Mouse (Mus musculus) frontal cortex, postnatal 25 days (tissue): ENCODE measurements around the gene Cnp.
A peak's percentile ranks its signal among the peaks of the same experiment; 100 is the strongest.
"Not testable (repeated sequence)": the region's sequence is repeated elsewhere in the genome, so short reads cannot be mapped to it uniquely, and the experiment has no call there.

Experiments
- DNase-seq, 2 experiments: peaks; one replicate each; pipeline ENCODE4 v3.0.0; 2022; ENCODE audit warnings: low spot score in 2 of 2

The Cnp gene

DNA sequence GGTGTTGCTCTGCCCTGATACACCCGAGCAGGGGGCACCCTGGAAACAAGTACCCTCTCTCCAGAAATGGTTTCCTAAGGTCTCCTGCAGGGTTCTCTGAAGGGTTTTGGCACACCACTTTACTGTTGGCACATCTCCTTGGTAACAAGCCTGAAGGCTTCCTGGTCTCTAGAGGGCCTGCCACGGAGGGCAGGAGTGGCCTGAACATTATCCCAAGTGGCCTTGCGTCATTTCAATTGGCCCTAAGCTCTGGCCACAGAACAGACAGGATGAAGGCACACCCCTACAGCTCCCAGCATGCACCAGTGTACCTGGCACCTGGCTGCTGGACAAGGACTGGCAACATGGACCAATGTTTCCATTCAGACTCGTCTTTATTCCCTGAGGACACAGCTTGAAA lies 21.9 kb upstream of the Cnp start:
- no peak for DNase-seq

GRCm38 (mm10) chr11:100555583-100555982 lies 19.1 kb upstream of the Cnp start:
- peak in 1 of 2 experiments; percentile 23 for DNase-seq

- no peak for DNase-seq
Measured at GRCm38 (mm10) chr11:100557563-100557962, 17.1 kb upstream of the Cnp start.

DNA sequence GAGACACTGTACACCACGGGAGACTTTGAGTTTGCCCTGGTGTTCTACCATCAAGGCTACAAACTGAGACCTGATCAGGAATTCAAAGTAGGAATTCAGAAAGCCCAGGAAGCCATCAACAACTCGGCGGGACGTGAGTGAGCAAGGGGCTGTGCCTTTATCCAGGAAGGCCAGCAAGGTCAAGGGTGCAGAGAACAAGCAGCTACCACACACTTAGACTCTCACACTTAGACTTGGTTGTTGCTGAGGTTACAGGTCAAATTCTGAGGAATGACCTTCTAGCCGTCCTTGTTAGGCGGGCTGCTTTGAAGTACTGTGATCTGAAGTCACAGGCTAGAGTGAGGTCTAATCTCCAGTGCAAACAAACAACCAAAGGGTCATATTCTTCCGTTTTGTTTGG lies 15.2 kb upstream of the Cnp start:
- no peak for DNase-seq

GRCm38 (mm10) chr11:100561748-100562147 lies 13.0 kb upstream of the Cnp start:
- DNase-seq, result no peak

- peak in 1 of 2 experiments; percentile 54 for DNase-seq
Measured at GRCm38 (mm10) chr11:100564297-100564696, 10.4 kb upstream of the Cnp start.

DNA sequence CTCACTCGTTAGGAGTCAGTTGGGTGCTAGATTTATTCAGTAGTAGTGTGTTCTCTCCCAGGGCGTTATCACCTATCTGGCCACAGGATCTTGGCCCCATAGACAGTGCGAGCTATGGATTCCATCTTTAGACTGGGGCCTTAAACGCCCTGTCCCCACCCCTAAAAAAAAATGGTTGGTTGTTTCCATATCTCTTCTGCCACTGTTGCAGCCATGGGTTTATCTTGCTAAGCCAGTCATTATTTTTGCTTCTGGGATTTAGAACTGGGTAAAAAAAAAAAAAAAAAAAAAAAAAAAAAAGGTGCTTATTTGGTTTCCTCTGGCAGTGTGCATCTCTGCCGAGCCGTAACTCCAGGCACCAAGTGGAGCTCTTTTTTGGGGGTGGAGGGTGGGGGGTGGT lies 10.0 kb upstream of the Cnp start:
- no peak for DNase-seq

- DNase-seq, result no peak
Measured at GRCm38 (mm10) chr11:100567229-100567628, 7.5 kb upstream of the Cnp start.

GRCm38 (mm10) chr11:100567815-100568245 lies 6.9 kb upstream of the Cnp start:
- no peak for DNase-seq

DNA sequence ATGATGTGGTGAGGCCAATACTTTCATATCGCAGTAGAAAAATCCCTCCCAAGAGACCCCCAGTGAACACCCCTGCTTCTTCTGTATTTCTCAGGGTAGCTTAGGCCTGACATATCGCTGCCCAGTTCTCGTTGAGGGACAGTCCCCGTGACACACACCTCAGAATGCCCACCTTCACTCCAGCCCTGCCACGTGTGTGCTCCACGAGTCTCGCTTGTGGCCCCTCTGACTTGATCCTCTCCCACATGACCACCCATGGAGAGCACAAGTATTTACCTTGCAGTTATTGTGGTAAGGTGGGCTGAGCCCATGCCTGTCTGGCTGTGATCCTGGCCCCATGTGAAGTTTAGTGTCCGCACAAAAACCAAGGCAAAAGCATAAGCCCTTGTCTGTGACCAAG lies 6.0 kb upstream of the Cnp start:
- no peak for DNase-seq

DNA sequence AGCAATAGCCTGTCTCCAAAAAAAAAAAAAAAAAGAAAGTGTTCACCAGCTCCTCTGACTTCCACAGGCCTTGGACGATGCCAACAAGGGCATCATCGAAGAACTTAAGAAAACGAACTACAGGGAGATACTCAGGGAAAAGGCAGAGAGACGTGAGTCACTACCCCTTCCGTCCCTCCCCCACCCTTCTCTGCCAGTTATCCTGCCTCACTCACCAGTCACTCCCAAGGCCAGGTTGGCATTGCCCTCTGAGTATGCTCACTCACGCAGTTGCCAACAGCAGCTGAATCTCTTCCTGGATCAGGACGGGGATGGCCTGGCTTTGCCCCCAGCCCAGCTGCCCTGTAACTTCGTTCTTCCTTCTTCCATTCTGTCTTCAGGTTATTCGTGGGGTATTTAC lies 4.9 kb upstream of the Cnp start:
- DNase-seq, result no peak

DNA sequence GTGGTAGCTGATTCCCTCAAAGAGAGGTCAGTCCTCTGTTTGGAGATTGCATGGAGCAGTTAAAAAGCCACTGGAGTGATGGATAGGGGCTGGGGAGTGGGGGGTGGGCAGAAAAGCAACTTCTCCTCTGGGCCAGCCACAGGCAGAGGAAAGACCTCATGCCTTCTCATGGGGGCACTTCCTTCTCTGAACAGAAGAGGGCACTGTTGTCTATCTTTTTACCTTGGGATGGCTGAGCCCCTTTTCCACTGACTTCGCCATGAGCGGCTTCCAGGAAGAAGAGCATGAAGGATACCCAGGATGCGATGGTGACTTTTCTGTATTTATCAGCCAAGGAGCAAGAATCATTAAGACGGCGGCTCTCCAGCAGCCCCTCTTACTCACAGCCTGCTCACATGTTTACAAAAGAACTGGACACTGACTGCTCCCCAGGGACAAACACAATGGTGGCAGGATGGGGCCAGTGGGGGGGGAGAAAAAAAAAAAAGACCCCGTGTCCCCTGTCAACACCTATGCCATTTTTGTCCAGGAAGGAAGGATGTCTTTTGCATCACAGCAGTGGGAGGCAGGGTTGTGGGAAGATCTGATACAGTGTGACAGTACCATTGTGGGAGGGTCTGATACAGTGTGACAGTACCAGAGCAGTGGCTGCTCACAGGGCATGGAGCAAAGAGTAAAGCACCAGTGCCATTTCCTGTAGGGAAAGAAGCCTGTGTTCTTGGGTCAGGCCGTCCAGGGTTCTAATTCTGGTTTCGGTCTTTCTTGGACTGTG lies 4.1 kb upstream of the Cnp start:
- peak; percentile 27 to 75 for DNase-seq

DNA sequence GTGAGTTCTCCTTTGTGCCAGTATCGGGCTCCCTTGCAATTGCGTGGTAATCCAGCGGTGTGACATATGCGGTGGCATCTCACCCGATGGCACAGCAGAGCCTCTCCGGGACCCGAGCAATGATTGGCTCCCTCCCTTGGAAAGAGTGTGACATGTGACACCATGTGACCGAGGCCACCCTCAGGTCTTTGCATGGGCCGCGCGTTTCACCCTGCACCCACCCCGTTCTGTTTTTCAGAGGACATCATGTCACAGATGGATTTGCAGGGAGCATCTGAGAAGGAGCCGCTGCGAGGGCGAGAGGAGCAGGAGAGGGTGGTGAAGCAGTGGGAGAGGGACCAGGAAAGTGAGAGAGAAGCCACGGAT lies 3.5 kb upstream of the Cnp start:
- peak in 1 of 2 experiments; percentile 34 for DNase-seq

- no peak for DNase-seq
Measured at GRCm38 (mm10) chr11:100574188-100574587, 516 bp upstream of the Cnp start.

GRCm38 (mm10) chr11:100575484-100575855 lies 766 bp downstream of the Cnp start:
- peak in 1 of 2 experiments; percentile 31 for DNase-seq

DNA sequence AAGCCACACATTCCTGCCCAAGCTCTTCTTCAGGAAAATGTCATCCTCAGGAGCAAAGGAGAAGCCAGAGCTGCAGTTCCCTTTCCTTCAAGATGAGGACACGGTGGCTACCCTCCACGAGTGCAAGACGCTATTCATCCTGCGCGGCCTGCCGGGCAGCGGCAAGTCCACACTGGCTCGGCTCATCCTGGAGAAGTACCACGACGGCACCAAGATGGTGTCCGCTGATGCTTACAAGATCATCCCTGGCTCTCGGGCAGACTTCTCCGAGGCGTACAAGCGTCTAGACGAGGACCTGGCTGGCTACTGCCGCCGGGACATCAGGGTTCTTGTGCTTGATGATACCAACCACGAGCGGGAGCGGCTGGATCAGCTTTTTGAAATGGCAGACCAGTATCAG lies 1.6 kb downstream of the Cnp start:
- no peak for DNase-seq

GRCm38 (mm10) chr11:100577852-100578599 lies 3.3 kb downstream of the Cnp start:
- DNase-seq, result no peak

DNA sequence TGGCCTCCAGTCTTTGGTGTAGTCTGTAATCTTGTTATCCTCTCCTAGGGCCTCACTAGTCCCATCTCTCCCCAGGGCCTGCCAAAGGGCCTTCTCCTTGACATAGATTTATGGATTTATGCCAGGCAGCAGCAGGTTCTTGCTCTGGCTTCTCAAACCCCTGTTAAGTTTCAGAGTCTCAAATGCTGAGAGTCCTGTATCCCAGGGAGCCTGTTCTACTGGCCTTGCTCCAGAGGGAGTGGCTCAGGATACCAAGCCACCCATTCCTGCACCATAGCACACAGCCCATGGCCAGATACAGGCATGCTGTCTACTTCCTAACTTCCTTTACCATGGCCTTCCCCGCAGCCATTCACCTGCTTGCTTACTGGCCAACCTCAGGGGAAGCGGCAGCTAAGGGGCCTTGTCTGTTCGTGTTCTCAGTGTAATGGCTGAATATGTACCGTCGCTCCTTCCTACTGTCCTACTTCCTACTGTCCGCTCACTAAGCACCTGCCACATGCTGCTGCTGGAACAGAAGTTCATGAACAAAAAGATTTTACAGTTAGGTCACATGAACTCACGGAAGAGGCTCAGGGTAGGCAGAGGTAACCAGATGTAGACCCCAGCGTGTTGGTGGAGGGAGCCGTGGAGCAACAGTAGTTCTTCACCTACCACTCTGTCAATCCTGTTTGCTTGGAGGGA lies 4.6 kb downstream of the Cnp start:
- no peak for DNase-seq

GRCm38 (mm10) chr11:100580275-100580674 lies 5.6 kb downstream of the Cnp start:
- DNase-seq, result no peak

DNA sequence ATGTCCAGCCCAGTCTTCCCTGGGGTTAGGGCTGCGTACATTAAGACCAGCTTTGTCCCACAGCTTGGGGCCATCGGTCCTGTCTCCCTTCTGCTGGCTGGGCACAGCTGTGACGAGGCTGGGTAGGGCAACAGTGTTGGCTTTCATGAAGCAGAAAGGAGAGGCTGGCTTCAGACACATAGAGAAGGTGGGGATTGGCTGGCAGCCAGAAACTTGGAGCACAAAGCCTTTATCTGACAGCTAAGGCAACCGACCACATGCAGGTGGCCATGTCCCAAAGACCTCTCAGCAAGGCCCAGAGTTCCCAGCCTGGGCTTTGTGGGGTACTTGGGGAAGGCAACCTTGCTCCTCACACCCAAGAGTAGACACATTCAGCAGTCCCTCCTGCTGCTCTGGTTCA lies 7.1 kb downstream of the Cnp start:
- no peak for DNase-seq

GRCm38 (mm10) chr11:100582413-100582812 lies 7.7 kb downstream of the Cnp start:
- not testable (repeated sequence) for DNase-seq

DNA sequence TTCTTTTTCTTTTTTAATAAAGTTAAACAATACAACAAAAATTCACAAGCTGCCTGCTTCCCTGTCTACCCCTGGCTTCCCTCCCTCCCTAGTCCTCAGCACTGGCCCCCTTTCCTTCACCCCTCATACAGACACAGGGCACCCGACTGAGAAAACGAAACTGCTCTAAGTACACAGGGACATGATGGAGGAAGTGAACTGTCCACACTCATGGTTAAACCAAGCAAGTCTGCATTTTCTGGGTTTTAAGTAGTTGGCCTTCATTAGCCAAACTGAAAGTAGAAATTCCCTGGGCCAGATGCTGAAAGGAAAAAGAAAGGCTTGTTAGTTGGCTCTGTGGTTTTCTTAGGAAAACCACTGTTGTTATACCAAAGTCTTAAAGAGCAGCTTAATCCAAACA lies 8.1 kb downstream of the Cnp start:
- no peak for DNase-seq

- no peak for DNase-seq
Measured at GRCm38 (mm10) chr11:100584561-100584961, 9.9 kb downstream of the Cnp start.
